Mouse (Mus musculus): ENCODE measurements around the gene Arl6ip6. TPM values are rescaled to one million over a fixed set of nuclear protein-coding genes. Genes with fewer than 3 reads are reported as not detected.
A peak's percentile ranks its signal among the peaks of the same experiment; 100 is the strongest.

The Arl6ip6 gene
- 39.6 and 54.3 TPM in 2 replicates for total RNA-seq (2014; fragmentation: Nextera tagmentation)
- total RNA-seq (2017), result 53.7 and 72.1 TPM in 2 replicates
- polyA plus RNA-seq (2012), result 66.0 and 75.4 TPM in 2 replicates

- Histone ChIP-seq H3K4me3 (ENCODE audit: low read depth, low read length) (peak within 1 kb of the TSS; percentile 79), H3K4me1 (ENCODE audit: insufficient read depth, low read depth, low read length) (peaks cover 18% of the 10 kb centered on the region), H3K36me3 (replicated peaks) (peaks cover 30% of the 10 kb centered on the region), H3K9me3 (replicated peaks) (no peaks in the 10 kb centered on the region), H3K27me3 (ENCODE audit: insufficient read depth, low read length) (no peaks in the 10 kb centered on the region)
- peak; percentile 87 for DNase-seq (ENCODE audit: low spot score)
- ATAC-seq (ENCODE audit: extremely low read depth, insufficient number of reproducible peaks, low FRiP score, poor library complexity, severe bottlenecking), result peak; percentile 64
- no peak for TF ChIP-seq CTCF (IDR thresholded peaks at IDR 0.05; ENCODE audit: low read depth, low read length)
- no peak for TF ChIP-seq TAL1 (conservative IDR thresholded peaks at IDR 0.05; ENCODE audit: low read depth, low read length)
- 0 out of 2 replicates have a peak, but pooled peaks have one; percentile 29 for TF ChIP-seq POLR2AphosphoS5 (IDR thresholded peaks at IDR 0.05; ENCODE audit: insufficient replicate concordance, low read depth, low read length)
- TF ChIP-seq GATA2 (IDR thresholded peaks at IDR 0.05; ENCODE audit: borderline replicate concordance, low read depth, low read length), result no peak
- no peak for TF ChIP-seq GATA1 (IDR thresholded peaks at IDR 0.05; ENCODE audit: borderline replicate concordance, low read length)
Observed at GRCm38 (mm10) chr2:53191523-53192220, at the start of gene Arl6ip6. Arl6ip6 (plus strand) TSS chr2:53191726.

GRCm38 (mm10) chr2:53146852-53147251, 44.7 kb upstream of the Arl6ip6 start:
- Histone ChIP-seq H3K36me3 (replicated peaks) (peaks cover 65% of the 10 kb centered on the region), H3K9me3 (replicated peaks) (no peaks in the 10 kb centered on the region), H3K4me1 (ENCODE audit: insufficient read depth, low read depth, low read length) (no peaks in the 10 kb centered on the region), H3K27me3 (ENCODE audit: insufficient read depth, low read length) (no peaks in the 10 kb centered on the region), H3K4me3 (ENCODE audit: low read depth, low read length) (no peak overlapping the region)
- DNase-seq (ENCODE audit: low spot score), result no peak
- ATAC-seq (ENCODE audit: extremely low read depth, insufficient number of reproducible peaks, low FRiP score, poor library complexity, severe bottlenecking), result peak; percentile 34
- TF ChIP-seq POLR2AphosphoS5 (IDR thresholded peaks at IDR 0.05; ENCODE audit: insufficient replicate concordance, low read depth, low read length) (no peak), GATA1 (IDR thresholded peaks at IDR 0.05; ENCODE audit: borderline replicate concordance, low read length) (no peak), GATA2 (IDR thresholded peaks at IDR 0.05; ENCODE audit: borderline replicate concordance, low read depth, low read length) (no peak), TAL1 (conservative IDR thresholded peaks at IDR 0.05; ENCODE audit: low read depth, low read length) (no peak), CTCF (IDR thresholded peaks at IDR 0.05; ENCODE audit: low read depth, low read length) (no peak)

- ATAC-seq (ENCODE audit: extremely low read depth, insufficient number of reproducible peaks, low FRiP score, poor library complexity, severe bottlenecking) (no peak), DNase-seq (ENCODE audit: low spot score) (no peak)
- no peak overlapping the region for H3K4me3 ChIP-seq (ENCODE audit: low read depth, low read length)
- TF ChIP-seq POLR2AphosphoS5 (IDR thresholded peaks at IDR 0.05; ENCODE audit: insufficient replicate concordance, low read depth, low read length), result no peak
- TF ChIP-seq TAL1 (conservative IDR thresholded peaks at IDR 0.05; ENCODE audit: low read depth, low read length), result no peak
- H3K27me3 ChIP-seq (ENCODE audit: insufficient read depth, low read length), result no peaks in the 10 kb centered on the region
- H3K4me1 ChIP-seq (ENCODE audit: insufficient read depth, low read depth, low read length), result no peaks in the 10 kb centered on the region
- peaks cover 39% of the 10 kb centered on the region for H3K36me3 ChIP-seq (replicated peaks)
- no peaks in the 10 kb centered on the region for H3K9me3 ChIP-seq (replicated peaks)
Observed at GRCm38 (mm10) chr2:53173966-53174365, 17.6 kb upstream of the Arl6ip6 start.

- no peaks in the 10 kb centered on the region for H3K27me3 ChIP-seq (ENCODE audit: insufficient read depth, low read length)
- TF ChIP-seq GATA1 (IDR thresholded peaks at IDR 0.05; ENCODE audit: borderline replicate concordance, low read length), result no peak
- TF ChIP-seq GATA2 (IDR thresholded peaks at IDR 0.05; ENCODE audit: borderline replicate concordance, low read depth, low read length), result no peak
- no peak for TF ChIP-seq TAL1 (conservative IDR thresholded peaks at IDR 0.05; ENCODE audit: low read depth, low read length)
- no peak for TF ChIP-seq POLR2AphosphoS5 (IDR thresholded peaks at IDR 0.05; ENCODE audit: insufficient replicate concordance, low read depth, low read length)
- TF ChIP-seq CTCF (IDR thresholded peaks at IDR 0.05; ENCODE audit: low read depth, low read length), result no peak
- H3K4me3 ChIP-seq (ENCODE audit: low read depth, low read length), result no peak overlapping the region
- H3K4me1 ChIP-seq (ENCODE audit: insufficient read depth, low read depth, low read length), result peaks cover 8% of the 10 kb centered on the region
- ATAC-seq (ENCODE audit: extremely low read depth, insufficient number of reproducible peaks, low FRiP score, poor library complexity, severe bottlenecking) (no peak), DNase-seq (ENCODE audit: low spot score) (no peak)
- H3K36me3 ChIP-seq (replicated peaks), result peaks cover 29% of the 10 kb centered on the region
- no peaks in the 10 kb centered on the region for H3K9me3 ChIP-seq (replicated peaks)
Observed at GRCm38 (mm10) chr2:53178966-53179365, 12.6 kb upstream of the Arl6ip6 start.

- Histone ChIP-seq H3K27me3 (ENCODE audit: insufficient read depth, low read length) (no peaks in the 10 kb centered on the region), H3K36me3 (replicated peaks) (peaks cover 29% of the 10 kb centered on the region), H3K9me3 (replicated peaks) (no peaks in the 10 kb centered on the region), H3K4me1 (ENCODE audit: insufficient read depth, low read depth, low read length) (peaks cover 8% of the 10 kb centered on the region), H3K4me3 (ENCODE audit: low read depth, low read length) (no peak overlapping the region)
- TF ChIP-seq TAL1 (conservative IDR thresholded peaks at IDR 0.05; ENCODE audit: low read depth, low read length), result no peak
- no peak for TF ChIP-seq CTCF (IDR thresholded peaks at IDR 0.05; ENCODE audit: low read depth, low read length)
- TF ChIP-seq POLR2AphosphoS5 (IDR thresholded peaks at IDR 0.05; ENCODE audit: insufficient replicate concordance, low read depth, low read length), result no peak
- TF ChIP-seq GATA1 (IDR thresholded peaks at IDR 0.05; ENCODE audit: borderline replicate concordance, low read length), result no peak
- TF ChIP-seq GATA2 (IDR thresholded peaks at IDR 0.05; ENCODE audit: borderline replicate concordance, low read depth, low read length), result no peak
- DNase-seq (ENCODE audit: low spot score), result no peak
- ATAC-seq (ENCODE audit: extremely low read depth, insufficient number of reproducible peaks, low FRiP score, poor library complexity, severe bottlenecking), result no peak
Observed at GRCm38 (mm10) chr2:53179876-53180275, 11.7 kb upstream of the Arl6ip6 start.

GRCm38 (mm10) chr2:53189811-53190210, 1.7 kb upstream of the Arl6ip6 start:
- ATAC-seq (ENCODE audit: extremely low read depth, insufficient number of reproducible peaks, low FRiP score, poor library complexity, severe bottlenecking) (no peak), DNase-seq (ENCODE audit: low spot score) (no peak)
- no peaks in the 10 kb centered on the region for H3K27me3 ChIP-seq (ENCODE audit: insufficient read depth, low read length)
- peak overlapping the region; percentile 79 for H3K4me3 ChIP-seq (ENCODE audit: low read depth, low read length)
- H3K9me3 ChIP-seq (replicated peaks), result no peaks in the 10 kb centered on the region
- peaks cover 13% of the 10 kb centered on the region for H3K4me1 ChIP-seq (ENCODE audit: insufficient read depth, low read depth, low read length)
- no peak for TF ChIP-seq TAL1 (conservative IDR thresholded peaks at IDR 0.05; ENCODE audit: low read depth, low read length)
- TF ChIP-seq POLR2AphosphoS5 (IDR thresholded peaks at IDR 0.05; ENCODE audit: insufficient replicate concordance, low read depth, low read length), result no peak
- no peak for TF ChIP-seq GATA2 (IDR thresholded peaks at IDR 0.05; ENCODE audit: borderline replicate concordance, low read depth, low read length)
- TF ChIP-seq CTCF (IDR thresholded peaks at IDR 0.05; ENCODE audit: low read depth, low read length), result no peak
- no peak for TF ChIP-seq GATA1 (IDR thresholded peaks at IDR 0.05; ENCODE audit: borderline replicate concordance, low read length)
- H3K36me3 ChIP-seq (replicated peaks), result peaks cover 23% of the 10 kb centered on the region
